Mouse (Mus musculus) gastrocnemius, adult 18-20 months (tissue): ENCODE data around the gene Babam2. TPM values are rescaled to one million over a fixed set of nuclear protein-coding genes. Genes with fewer than 3 reads are reported as not detected.

ENCODE experiments used
- DNase-seq: peaks from one replicate; pipeline ENCODE4 v3.0.0; 2021; ENCODE audit warnings: low spot score
- total RNA-seq, 2 experiments: library from RNA; stranded (reverse); gene quantifications; 2 replicates each; pipeline ENCODE4 v1.2.3; 2021

Babam2 gene
- total RNA-seq, 2 experiments from 2014 or later, result 33.3 to 33.8 TPM

GRCm38 (mm10) chr5:31713280-31713711 is 15.8 kb downstream of the Babam2 start:
- no peak for DNase-seq

DNA sequence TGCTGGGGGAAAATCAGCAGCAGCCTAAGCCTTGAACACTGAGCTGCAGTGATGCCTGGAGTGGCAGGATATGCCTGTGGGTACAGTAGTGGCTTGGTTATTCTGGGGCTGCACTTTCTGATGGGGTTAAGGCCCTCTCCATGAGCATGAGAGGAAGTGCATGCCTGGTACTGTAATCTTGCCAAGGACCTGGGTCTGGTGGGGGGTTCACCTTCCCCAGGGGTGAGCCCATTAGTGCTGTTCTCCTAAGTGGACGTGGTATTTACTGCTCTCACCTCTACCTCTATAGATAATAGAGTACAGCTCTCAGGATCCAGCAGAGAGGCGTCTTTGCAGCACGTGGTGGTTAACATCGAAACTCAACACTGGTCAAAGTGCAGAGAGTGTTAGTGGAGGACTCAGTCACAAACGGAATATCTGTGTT is 16.4 kb downstream of the Babam2 start:
- DNase-seq, result no peak

DNA sequence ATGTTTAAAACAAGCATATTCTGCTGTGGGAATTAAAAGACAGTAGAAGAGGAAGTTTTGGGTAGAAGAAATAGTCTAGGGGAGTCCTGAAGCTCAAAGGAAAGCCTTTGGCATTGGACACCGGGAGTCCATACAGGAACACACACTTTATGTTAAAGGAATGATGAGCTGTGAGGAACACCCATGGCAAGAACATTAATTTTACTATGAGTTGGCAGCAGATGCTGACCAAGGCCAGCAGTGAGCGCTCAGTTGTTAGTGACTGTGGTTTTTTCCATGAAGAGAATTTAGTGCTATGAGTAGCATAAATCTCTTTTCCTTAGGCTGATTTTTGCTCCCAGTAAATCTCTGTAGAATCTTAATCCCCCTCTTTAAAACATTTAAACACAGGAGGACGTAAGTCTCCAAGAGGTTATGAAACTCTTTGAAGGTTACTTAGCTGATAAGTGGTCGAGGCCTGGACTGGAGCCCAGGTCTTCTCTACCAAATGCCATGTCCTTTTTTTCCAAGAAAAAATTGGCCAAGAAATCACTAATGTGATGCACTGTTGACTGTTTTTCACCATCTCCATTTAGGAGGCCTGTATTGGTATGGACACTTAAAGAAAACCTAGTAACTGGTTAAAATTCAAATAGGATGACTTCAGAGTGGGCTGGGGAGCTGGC is 18.1 kb downstream of the Babam2 start:
- no peak for DNase-seq

- DNase-seq, result no peak
These were observed 27.0 kb downstream of the Babam2 start for GRCm38 (mm10) chr5:31724519-31724918.

DNA sequence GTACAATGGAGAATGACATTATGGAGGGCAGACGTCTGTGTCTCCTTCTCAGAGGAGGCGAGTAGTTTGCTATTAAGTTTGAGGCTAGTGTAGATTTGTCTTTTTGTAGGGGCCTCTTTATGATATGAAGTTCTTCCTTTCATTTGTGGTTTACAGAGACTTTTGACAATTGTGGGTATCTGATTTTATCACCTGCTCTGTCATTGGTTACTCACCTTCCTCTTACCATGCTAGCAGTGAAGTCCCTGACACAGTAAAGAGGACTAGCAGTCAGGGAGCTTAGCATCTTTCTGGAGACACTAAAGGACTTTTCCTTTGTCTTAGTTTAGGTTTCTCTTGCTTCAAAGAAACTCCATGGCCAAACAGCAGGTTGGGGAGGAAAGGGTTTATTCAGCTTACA is 28.4 kb downstream of the Babam2 start:
- no peak for DNase-seq

- no peak for DNase-seq
These were observed 30.0 kb downstream of the Babam2 start for GRCm38 (mm10) chr5:31727456-31727855.

GRCm38 (mm10) chr5:31732644-31733338 is 35.3 kb downstream of the Babam2 start:
- DNase-seq, result no peak

DNA sequence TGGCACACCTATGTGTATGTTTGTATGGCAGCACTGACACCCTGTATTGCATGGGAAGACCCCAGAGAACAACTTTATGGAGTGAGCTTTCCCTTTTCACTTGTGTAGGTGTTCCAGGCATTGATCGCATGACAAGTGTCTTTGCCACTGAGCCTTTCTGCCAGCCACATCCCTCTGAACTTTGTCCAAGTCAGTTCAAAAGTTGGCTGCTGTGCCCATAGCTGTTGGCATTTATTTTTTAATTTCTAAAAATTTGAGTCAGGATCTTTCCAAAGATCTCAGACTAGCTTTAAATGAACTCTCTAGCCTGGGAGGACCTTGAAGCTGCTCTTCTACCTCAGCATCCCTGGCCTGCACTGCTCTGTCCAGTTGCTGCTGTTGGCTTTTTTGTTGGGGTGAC is 44.4 kb downstream of the Babam2 start:
- DNase-seq, result no peak

- DNase-seq, result no peak
These were observed 45.1 kb downstream of the Babam2 start for GRCm38 (mm10) chr5:31742521-31743031.

GRCm38 (mm10) chr5:31749401-31749800 is 51.9 kb downstream of the Babam2 start:
- no peak for DNase-seq

DNA sequence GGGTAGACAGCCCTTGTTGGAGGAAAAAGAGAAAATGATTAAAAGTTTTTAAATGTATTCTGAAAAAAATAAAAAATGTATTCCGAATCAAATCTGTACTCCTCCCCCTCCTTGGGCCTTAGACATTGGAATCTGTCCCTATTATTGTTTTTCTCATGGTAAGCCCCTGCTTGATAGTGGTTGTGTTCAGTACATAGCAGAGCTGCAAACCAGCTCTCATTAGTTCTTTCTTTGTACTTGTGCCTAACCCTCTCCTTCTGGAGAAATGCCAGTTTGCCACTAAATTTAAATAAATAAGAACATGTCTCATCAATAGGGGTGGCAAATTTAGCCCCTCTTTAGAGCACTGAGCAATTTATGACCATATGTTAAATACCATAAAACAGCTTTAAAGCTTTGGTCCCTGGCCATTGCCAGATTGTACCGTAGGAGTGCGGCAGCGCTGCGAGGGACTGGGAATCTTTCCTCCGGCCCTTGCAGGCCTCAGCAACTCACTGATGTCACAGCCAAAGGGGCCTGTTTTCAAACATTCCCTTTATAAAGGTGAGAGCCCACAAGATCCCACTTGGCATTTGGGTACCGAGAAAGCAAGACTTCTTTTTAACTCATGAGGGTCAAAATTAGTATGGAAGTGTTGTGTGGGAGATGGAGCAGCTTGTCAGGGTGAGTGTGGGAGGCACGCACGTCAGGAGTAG is 52.9 kb downstream of the Babam2 start:
- DNase-seq, result no peak

GRCm38 (mm10) chr5:31750955-31751354 is 53.5 kb downstream of the Babam2 start:
- no peak for DNase-seq

GRCm38 (mm10) chr5:31754634-31755033 is 57.1 kb downstream of the Babam2 start:
- no peak for DNase-seq

DNA sequence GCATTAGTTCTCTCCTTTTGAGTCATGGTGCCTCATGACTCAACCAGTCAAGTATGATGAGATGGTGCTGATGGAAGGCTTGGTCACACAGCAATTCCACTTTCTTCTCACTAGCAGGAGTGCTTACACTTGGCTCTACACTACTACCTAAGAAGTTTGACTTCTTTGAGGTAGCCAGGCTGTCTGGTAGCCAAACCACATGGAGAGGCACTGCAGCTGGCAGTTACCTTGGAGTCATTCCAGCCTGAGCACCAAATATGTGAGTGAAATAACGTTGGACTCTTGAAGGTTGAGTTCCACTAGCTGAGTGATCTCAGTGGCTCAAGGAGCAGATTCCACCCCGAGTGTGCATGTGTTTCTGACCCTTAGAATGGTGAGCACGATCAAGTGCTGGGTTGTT is 57.8 kb downstream of the Babam2 start:
- no peak for DNase-seq

- DNase-seq, result no peak
These were observed 61.0 kb downstream of the Babam2 start for GRCm38 (mm10) chr5:31758310-31759091.

DNA sequence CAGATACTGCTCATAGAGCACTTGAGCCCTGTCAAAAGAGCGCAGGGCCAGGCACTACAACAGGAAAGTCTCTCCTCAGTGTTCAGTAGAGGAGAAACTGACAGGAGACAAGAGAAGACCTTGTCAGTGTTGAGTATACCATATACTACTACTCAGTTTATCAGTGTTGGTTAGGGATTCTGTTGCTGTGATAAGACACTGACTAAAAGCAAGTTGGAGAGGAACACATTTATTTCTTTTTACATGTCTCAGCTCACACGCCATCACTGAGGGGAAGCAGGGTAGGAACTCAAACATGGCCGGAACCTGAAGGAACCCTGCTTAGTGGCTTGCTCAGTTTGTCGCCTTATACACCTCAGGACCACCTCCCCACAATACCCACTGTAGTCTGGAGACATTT is 64.4 kb downstream of the Babam2 start:
- DNase-seq, result no peak

GRCm38 (mm10) chr5:31762773-31763172 is 65.3 kb downstream of the Babam2 start:
- DNase-seq, result no peak

DNA sequence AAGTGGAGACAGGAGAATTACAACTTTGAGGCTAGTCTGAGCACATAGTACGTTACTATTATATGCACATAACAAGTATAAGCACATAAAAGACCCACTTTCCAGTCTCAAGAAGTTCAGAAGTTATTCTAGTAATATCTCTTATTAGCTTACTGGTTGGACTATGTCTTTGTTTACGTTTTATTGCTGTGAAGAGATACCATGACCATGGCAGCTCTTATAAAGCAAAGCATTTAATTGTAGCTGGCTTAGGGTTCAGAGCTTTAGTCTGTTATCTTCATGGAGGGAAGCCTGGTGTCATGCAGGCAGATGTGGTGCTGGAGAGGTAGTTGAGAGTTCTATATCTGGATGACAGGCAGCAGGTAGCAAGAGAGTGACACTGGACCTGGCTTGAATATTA is 68.3 kb downstream of the Babam2 start:
- no peak for DNase-seq

DNA sequence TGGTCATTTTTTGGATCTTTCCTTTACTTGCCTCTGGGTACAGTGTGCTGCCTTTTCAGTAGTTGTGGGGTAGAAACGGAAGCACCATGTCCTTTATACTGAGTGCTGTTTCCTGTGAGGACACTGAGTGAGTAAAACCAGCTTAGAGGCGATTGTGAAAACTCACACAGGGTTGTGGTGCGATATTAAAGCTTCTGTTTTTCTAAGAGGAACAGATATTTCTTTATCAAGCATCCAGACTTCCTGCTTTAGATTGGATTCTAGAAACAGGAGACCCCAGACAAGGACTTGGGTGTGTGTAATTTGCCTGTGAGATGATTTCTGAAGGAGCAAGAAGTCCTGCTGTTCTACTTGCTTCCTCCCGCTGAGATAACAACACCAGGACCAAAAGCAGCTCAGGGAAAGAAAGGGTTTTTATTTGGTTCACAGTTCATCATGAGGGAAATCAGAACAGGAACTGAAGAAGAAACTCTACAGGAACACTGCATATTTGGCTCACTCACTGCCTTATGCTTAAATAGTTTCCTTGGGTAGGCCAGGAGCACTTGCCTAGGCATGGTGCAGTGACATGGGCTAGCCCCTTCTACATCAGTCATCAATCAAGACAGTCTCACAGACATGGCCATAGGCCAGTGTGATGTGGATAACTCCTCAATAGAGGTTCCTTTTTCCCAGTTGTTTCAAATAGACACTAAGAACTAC is 69.5 kb downstream of the Babam2 start:
- no peak for DNase-seq

DNA sequence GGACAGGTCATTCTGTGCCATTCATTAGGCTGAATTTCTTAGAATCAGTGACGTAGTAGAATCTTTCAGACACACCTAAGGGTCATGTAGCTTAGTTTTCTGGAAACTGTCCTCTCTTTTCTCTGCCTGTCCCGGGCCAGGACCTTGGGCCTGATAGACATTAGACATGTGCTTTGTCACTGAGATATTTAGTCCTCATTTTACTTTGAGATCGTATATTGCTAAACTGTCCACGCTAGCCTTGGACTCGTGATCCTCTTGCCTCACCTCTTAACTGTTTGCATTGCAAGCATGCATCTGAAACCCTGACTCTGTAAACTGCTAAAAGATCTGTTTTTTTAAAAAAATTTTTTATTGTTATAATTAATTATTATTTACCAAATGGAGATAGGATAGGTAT is 74.0 kb downstream of the Babam2 start:
- DNase-seq, result no peak

DNA sequence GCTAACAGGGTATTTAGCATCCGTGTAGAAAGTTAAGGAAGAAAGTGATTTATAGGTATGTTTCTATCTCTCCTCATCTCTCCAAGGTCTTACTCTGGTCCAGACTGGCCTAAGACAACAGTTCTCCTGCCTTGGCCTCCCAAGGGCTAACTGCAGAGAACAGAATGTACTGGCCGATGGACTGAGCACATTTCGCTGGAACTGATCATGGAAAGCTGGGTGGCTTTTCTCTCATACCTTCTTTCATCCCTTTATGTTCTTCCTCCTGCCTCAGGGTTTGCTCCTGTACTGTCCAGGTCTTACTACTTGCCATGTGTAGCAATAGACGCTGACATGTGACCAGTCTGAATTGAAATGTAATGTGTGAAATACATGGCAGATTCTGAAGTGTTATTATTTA is 74.4 kb downstream of the Babam2 start:
- DNase-seq, result peak; percentile 65
